8 mouse cellular contexts compared by ENCODE assay signal in genomic region chr7:128238991-128239390, GRCm38 (mm10). TPM values are rescaled to one million over a fixed set of nuclear protein-coding genes. Genes with fewer than 3 reads are reported as not detected.
DNase-seq lines count a peak whose midpoint lies in the region; ATAC-seq and TF ChIP-seq lines count a peak whose summit lies in the region.

No protein-coding gene starts in this region.

- no peaks in the 10 kb centered on the region for H3K27me3 ChIP-seq in forebrain, postnatal 0 days (ENCODE audit: insufficient read depth, low read length)

- WGBS in forebrain, postnatal 0 days: 23% methylated on average over 4 of the region's 4 CpGs

- DNase-seq in cerebellum, adult 9-11 months: peak; percentile 52
- DNase-seq in cerebellum, adult 11 months: no peak
- DNase-seq in brain, embryonic 14.5 days (ENCODE audit: low read depth): peak; percentile 50
- peak; percentile 35 for DNase-seq in forebrain, postnatal 0 days
- DNase-seq in kidney, postnatal 25 days: peak; percentile 52 to 53
- peak; percentile 56 for DNase-seq in mesoderm, embryonic 11.5 days (ENCODE audit: low read depth, low spot score)
- peak; percentile 46 for DNase-seq in thymus, postnatal 25 days

- H3K36me3 ChIP-seq in forebrain, postnatal 0 days (ENCODE audit: insufficient read depth): peaks cover 23% of the 10 kb centered on the region

- ATAC-seq in forebrain, postnatal 0 days: no peak
- no peak for ATAC-seq in granulocyte monocyte progenitor cell, adult 5-6 weeks (replicated peaks; ENCODE audit: poor library complexity, severe bottlenecking)

- peak; percentile 35; the same call in 1 of the 2 replicates for TF ChIP-seq CTCF in brain, embryonic 14.5 days (IDR thresholded peaks at IDR 0.05; ENCODE audit: borderline replicate concordance, extremely low read depth, insufficient read depth, insufficient read length)
- peak; percentile 51 for TF ChIP-seq CTCF in forebrain, postnatal 0 days (IDR thresholded peaks at IDR 0.05; ENCODE audit: low read depth)

- peak overlapping the region; percentile 77; the same call in 1 of the 2 replicates for H3K4me3 ChIP-seq in forebrain, postnatal 0 days (ENCODE audit: low read depth, low read length)

- no peak for TF ChIP-seq POLR2A in brain, embryonic 14.5 days (IDR thresholded peaks at IDR 0.05; ENCODE audit: borderline replicate concordance, extremely low read depth, insufficient read depth, insufficient read length, poor library complexity, severe bottlenecking)

- no peaks in the 10 kb centered on the region; the same call in 1 of the 2 replicates for H3K4me1 ChIP-seq in forebrain, postnatal 0 days (ENCODE audit: insufficient read depth)

- peak overlapping the region; percentile 77 for H3K4me2 ChIP-seq in forebrain, postnatal 0 days (ENCODE audit: low read depth)

- no peak overlapping the region for H3K27ac ChIP-seq in forebrain, postnatal 0 days (ENCODE audit: low read depth, low read length)

- no peak overlapping the region for H3K9ac ChIP-seq in forebrain, postnatal 0 days

- H3K9me3 ChIP-seq in forebrain, postnatal 0 days (ENCODE audit: low read length): no peaks in the 10 kb centered on the region

RNA-seq across cellular contexts. Expression of gene 9130023H24Rik, which starts 1.2 kb away (rescaled TPM):
- polyA plus RNA-seq in brain, embryonic 14.5 days (2012; rRNA removed): 3.5 and 4.4 TPM in 2 replicates
- 5.2 and 6.7 TPM in 2 replicates for total RNA-seq in forebrain, postnatal 0 days (2014; rRNA removed)
- 3.9 and 4.6 TPM in 2 replicates for polyA plus RNA-seq in forebrain, postnatal 0 days (2015; fragmentation: Nextera tagmentation; extraction: Ambion mirVana)
- total RNA-seq in granulocyte monocyte progenitor cell, adult 5-6 weeks (2014; fragmentation: Nextera tagmentation): 1.8 and 2.3 TPM in 2 replicates
- 5.2 and 6.6 TPM in 2 replicates for total RNA-seq in granulocyte monocyte progenitor cell, adult 5-6 weeks (2017)

RNA-seq across cellular contexts. Expression of gene Armc5, which starts 1.8 kb away (rescaled TPM):
- 17.3 and 17.8 TPM in 2 replicates for polyA plus RNA-seq in brain, embryonic 14.5 days (2012; rRNA removed)
- total RNA-seq in forebrain, postnatal 0 days (2014; rRNA removed): 12.8 and 17.8 TPM in 2 replicates
- 13.4 and 15.4 TPM in 2 replicates for polyA plus RNA-seq in forebrain, postnatal 0 days (2015; fragmentation: Nextera tagmentation; extraction: Ambion mirVana)
- total RNA-seq in granulocyte monocyte progenitor cell, adult 5-6 weeks (2014; fragmentation: Nextera tagmentation): 6.0 and 15.4 TPM in 2 replicates
- total RNA-seq in granulocyte monocyte progenitor cell, adult 5-6 weeks (2017): 9.3 and 9.6 TPM in 2 replicates

RNA-seq across cellular contexts. Expression of gene Tgfb1i1, which starts 7.6 kb away (rescaled TPM):
- 10.4 and 21.3 TPM in 2 replicates for polyA plus RNA-seq in brain, embryonic 14.5 days (2012; rRNA removed)
- total RNA-seq in forebrain, postnatal 0 days (2014; rRNA removed): 9.4 and 9.7 TPM in 2 replicates
- 18.5 and 22.1 TPM in 2 replicates for polyA plus RNA-seq in forebrain, postnatal 0 days (2015; fragmentation: Nextera tagmentation; extraction: Ambion mirVana)
- 0.06 and 1.2 TPM in 2 replicates for total RNA-seq in granulocyte monocyte progenitor cell, adult 5-6 weeks (2014; fragmentation: Nextera tagmentation)
- total RNA-seq in granulocyte monocyte progenitor cell, adult 5-6 weeks (2017): not detected in 2 replicates

RNA-seq across cellular contexts. Expression of gene Slc5a2, which starts 26.5 kb away (rescaled TPM):
- 0.04 TPM in 1 of 2 replicates, not detected in the other for polyA plus RNA-seq in brain, embryonic 14.5 days (2012; rRNA removed)
- total RNA-seq in forebrain, postnatal 0 days (2014; rRNA removed): not detected in 2 replicates
- polyA plus RNA-seq in forebrain, postnatal 0 days (2015; fragmentation: Nextera tagmentation; extraction: Ambion mirVana): 0.10 TPM in 1 of 2 replicates, not detected in the other
- not detected in 2 replicates for total RNA-seq in granulocyte monocyte progenitor cell, adult 5-6 weeks (2014; fragmentation: Nextera tagmentation)
- total RNA-seq in granulocyte monocyte progenitor cell, adult 5-6 weeks (2017): not detected in 2 replicates

RNA-seq across cellular contexts. Expression of gene Cox6a2, which starts 32.8 kb away (rescaled TPM):
- 0.68 and 0.77 TPM in 2 replicates for polyA plus RNA-seq in brain, embryonic 14.5 days (2012; rRNA removed)
- 1.4 and 5.0 TPM in 2 replicates for total RNA-seq in forebrain, postnatal 0 days (2014; rRNA removed)
- polyA plus RNA-seq in forebrain, postnatal 0 days (2015; fragmentation: Nextera tagmentation; extraction: Ambion mirVana): 4.5 TPM in 2 replicates
- total RNA-seq in granulocyte monocyte progenitor cell, adult 5-6 weeks (2014; fragmentation: Nextera tagmentation): 7.4 TPM in 1 of 2 replicates, not detected in the other
- 0.34 and 1.1 TPM in 2 replicates for total RNA-seq in granulocyte monocyte progenitor cell, adult 5-6 weeks (2017)
